Mouse (Mus musculus) C2C12 (cell line): ENCODE results near the gene Angptl6.

Experiments used
- CTCF ChIP-seq: IDR thresholded peaks from one replicate; pipeline ENCODE4 v1.5.1; 2011; ENCODE audit not compliant: control insufficient read depth, insufficient read depth, insufficient read length
- FOSL1 ChIP-seq: IDR thresholded peaks from one replicate; pipeline ENCODE4 v1.8.0; 2011; ENCODE audit warnings: mild to moderate bottlenecking, low read length; ENCODE audit not compliant: poor library complexity, insufficient read depth, severe bottlenecking

DNA sequence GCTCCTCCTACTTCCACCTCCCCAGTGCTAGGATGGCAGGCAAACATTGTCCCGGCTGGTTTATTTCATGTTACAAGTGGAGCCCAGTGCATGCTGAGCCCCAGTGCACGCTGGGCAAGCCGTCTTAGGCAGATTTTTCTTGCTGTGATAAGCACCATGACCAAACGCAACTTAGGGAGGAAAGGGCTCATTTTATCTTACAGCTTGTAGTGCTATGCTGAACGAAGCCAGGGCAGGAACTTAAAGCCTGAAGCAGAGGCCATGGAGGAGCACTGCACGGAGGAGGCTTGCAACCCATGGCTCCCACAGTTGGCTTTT, 22.6 kb upstream of the Angptl6 start:
- no peak for TF ChIP-seq CTCF
- no peak for TF ChIP-seq FOSL1
